Mouse (Mus musculus) hindlimb bud, embryonic 11.5 days (tissue): ENCODE results near the gene Slco3a1.
"Not testable (repeated sequence)": the region's sequence is repeated elsewhere in the genome, so short reads cannot be mapped to it uniquely, and the experiment has no call there.

Experiments
- DNase-seq: peaks from one replicate; pipeline ENCODE4 v3.0.0-alpha.2; 2012; ENCODE audit warnings: low read depth, low spot score; ENCODE audit errors: extremely low spot score

Gene Slco3a1

DNA sequence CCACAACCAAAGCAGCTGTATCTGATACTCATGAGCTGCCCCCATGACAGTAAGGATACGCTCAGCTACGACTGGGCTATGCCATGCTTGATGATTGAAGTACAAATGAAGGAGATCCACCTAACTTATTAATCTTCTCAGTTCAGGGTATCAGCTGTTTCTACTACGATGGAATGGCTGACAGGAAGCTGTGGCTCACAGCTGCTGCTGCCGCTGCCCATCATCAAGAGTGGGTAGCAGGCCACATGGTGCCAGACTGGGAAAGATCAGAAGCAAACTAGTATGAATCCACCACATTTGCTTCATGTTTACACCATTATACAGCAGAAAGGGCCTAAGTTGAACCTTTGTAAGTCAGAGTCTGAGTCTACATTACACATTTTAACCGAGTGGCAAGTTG, 109.4 kb downstream of the Slco3a1 start:
- no peak for DNase-seq

DNA sequence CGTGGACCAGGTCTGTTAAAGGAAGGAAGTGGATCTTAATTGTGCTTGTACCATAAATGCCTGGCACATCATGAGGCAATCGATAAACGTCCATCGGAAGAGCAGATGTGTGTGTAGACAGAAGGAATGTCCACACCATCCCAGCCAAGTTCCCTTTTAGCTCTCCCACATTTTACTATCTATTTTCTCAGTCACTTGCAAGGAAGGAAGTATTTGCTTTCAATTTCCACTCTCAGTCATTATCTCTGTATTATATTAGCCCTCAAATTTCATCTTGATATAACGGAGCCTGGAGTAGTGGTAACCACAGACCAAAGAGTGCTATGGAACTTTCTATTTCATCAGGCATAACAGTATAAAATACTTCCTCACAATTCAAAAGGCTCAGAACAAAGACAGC, 112.2 kb downstream of the Slco3a1 start:
- DNase-seq, result no peak

DNA sequence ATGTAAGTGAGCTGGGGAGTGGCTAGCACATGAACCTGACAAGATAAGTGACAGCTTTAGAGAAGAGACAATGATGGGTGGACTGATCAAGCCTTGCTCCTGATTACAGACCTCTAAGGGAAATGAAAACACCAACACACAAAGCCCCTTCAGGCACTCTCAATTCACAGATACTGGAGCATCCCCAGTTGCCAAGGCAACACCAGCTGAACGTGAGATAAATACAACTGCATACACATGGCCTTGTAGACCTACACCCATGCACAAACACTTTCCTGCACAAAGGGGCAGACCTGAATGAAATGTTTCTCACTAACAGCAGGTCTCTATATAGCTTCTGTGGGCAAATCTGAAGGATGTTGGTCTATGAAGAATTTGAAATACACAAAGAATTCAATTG, 117.0 kb downstream of the Slco3a1 start:
- DNase-seq, result no peak

DNA sequence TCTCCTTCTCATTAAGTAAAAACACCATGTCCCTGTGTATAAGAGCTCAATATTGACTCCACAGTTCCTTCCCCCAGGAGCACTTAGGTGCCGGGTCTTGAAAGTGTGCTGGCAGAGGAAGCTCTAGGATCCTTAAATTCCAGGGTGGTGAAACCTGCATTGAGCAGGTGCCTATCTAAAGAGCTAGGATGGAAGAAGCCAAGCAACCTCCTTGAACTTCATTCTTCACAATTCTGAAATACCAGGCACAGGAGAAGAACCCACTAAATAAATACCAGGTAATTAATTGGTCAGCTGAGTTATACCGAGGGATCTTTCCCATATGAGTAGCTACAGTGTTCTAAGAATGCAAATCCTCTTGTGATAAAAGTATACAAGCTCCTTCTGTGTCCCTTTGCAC, 117.9 kb downstream of the Slco3a1 start:
- DNase-seq, result no peak

DNA sequence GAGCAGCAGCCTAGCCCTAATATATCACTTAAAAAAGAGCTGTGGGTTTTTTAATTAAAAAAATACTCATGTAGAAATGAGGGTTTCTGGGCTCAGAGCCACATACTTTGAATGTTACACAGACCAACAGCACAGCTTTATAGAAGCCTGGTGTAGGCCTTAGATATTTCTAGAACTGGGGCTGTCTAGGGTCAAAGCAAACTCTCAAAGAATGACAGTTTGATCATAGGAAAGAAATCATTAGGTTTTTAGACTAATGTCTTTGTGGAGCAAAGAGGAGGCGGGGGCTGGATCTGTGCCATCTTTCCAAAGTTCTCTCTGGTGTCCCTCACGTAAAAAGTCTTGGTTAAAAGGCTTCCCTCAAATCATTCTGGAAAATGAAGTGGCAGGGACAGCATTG, 121.6 kb downstream of the Slco3a1 start:
- no peak for DNase-seq

DNA sequence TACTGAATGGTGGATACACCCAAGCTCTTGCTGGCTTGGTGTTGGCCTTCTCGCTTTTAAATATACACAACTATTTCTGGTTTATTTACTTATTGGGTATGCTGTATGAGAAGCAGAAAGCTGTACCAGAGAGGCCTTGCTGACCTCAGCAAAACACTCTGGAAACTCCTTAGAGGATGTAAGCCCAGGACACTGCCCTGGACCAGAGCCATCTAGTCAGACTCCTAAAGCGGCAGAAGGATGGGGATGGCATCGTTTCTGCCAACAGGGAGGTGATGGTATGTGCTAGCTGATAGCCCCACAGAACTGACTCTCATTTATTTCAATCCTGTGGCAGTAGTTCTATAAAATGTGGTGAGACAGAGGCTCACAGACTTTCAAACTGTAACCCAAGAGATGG, 125.3 kb downstream of the Slco3a1 start:
- no peak for DNase-seq

DNA sequence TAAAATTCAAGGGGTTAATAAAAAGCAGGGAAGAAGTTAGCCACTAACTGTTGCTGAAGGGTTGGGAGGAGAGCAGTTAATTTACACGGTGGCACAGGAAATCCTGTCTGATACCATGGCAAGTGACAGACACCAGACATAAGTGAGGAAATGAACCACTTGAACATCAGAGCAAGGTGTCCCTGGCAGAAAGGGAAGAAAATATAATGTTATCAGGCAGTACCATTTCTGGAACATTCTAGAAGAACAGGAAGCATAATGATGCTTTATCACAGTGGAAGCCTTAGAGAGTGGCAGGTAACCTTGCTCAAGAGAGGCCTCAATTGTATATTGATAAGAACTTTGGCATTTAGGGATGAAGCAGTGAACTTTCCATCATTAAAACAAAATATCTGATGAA, 127.4 kb downstream of the Slco3a1 start:
- DNase-seq, result no peak

DNA sequence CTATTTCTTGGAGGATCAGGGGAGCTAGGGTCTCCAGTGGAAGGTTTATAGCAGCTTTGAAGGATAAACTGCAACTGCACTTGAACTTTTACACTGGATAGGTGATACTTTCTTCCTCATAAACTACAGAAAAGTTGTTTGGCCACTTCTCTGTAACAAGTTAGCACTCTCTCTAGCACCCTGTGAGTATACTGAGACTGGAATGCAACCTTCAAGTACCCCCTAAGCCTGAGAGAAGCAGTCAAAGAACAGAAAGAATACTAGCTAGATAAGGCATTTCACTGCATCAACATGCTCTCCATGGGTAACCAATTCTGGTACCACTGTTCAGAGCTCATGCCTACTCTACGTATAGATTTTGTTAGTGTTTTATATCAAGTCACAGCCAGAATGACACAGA, 128.6 kb downstream of the Slco3a1 start:
- no peak for DNase-seq

DNA sequence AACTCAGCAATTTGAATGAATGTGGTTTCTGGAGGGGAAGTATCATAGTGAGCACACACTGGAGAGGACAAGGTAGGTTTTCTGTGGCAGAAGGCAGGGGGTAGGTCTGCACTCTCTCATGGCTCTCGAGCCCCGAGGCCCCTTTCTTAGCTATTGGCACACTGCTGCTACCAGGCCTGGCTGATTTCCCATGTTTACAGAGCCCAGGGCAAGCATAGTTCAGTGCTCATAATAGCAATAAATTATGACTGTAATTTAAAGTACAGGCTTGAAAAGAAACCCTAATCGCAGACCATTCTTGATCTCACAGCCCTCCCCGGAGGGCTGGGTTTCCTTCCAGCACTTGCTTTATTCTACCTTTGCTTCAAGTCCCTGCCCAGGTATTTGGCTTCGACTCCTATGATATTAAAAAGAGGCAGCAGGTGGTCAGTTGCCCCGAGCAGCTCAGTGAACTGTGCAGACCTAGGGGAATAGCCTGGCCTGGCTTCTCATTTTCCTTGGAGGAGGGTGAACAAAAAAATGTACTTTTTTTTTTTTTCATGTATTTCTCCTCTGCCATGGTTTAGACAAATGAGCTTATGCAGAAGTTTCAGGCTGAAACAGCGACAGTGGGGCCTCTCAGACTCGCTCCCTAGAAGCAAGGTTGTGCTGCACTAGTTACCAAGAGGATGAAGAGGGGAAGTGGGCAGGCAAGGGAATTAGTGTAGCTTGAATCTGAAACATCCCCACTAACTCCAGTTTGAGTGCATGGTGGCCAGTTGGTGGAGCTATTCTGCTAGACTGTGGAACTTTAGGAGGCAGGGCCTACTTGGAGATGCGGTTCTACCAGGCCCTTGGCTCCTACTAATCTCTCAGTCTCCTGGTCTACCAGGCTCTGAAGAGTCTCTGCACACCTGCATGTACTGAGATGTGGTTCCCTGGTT, 130.4 kb downstream of the Slco3a1 start:
- DNase-seq, result no peak

DNA sequence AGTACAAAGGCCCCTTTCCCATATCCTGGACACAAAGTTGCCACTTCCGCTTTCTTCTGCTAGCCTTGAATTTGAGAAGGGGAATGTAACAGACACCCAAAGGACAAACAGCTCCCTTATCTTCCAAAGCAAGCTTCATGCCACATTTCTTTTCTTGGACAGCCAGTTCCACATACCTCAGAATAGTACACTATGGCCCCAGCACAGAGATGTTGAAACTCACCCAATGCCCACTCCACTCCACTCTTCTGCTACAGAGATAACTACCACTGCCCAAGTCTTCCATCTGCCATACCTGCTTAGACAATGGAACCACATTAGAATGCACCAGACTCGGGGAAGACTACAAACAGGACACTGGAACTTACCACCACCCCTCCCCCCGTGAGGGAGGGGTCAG, 131.3 kb downstream of the Slco3a1 start:
- no peak for DNase-seq

DNA sequence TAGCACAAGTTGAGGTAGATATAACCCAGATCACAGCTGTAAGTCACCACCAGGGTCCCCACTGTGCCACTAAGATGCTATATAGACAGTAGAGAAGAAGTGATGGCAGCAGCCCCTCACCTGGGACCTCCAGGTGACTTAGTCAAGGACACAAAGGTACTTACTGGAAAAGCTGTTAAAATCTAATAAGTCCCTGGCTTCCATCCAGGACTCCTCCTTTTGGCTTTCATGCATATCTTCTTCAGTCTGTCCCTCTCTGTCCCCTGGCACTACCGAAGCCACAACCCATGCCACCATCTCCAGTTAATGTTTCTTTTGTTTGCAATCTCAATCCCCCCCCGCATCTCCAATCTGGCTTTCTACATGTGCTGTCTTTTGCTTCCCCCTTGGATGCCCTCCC, 131.8 kb downstream of the Slco3a1 start:
- no peak for DNase-seq

DNA sequence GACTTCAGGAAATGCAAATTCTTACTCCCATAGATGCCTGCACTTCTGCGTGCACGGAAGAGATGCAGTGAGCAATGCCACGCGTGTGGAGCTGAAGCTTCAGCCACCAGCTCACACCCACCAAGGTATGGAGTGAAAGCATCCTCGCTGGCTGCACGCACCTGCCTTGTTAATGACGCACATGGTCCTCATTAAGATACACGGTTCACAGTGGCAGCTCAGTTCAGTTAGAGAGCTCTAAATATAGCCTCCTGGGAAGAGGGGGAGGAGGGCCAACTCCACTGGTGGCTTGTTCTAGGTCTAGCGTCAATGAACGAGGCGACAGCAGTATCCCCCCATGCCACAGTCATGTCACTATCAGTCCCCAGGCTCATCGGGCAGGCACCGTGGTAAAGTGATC, 132.6 kb downstream of the Slco3a1 start:
- DNase-seq, result no peak

DNA sequence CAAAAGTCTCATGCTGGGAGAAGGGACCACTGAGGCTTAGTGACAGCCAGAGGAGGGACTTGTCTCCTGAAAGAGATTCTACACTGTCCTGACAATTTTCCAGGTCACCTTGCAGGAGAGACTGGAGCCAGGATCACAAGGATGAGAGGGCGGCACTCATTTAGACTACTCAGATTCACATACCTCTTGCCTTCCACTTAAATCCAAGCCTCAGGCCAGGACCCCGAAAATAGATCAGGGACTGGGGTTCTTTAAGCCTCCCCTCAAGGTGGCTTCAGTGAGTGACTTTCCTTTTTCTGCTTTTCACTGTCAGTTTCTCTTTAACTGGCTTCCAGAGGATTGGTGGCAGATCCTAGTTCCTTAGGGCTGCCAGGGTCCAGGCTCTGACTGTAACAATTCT, 133.0 kb downstream of the Slco3a1 start:
- DNase-seq, result no peak

DNA sequence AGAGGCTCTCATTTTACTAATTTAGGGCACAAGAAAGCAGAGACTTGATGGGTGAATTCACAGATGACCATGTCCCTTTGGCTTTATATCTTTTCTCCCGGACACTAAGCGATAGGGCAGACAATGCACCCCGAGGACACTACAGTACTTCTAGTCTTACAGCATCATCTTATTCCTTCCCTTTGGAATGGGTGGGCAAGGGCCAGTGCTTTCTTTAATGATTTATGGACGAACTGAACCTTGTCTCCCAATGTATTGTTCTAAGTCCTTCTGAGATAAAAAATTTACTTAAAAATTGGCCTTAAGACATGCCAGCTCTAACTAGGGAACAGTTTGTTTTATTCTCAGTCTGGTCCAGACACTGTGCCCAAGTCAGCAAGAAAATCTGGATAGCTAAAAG, 134.9 kb downstream of the Slco3a1 start:
- no peak for DNase-seq

DNA sequence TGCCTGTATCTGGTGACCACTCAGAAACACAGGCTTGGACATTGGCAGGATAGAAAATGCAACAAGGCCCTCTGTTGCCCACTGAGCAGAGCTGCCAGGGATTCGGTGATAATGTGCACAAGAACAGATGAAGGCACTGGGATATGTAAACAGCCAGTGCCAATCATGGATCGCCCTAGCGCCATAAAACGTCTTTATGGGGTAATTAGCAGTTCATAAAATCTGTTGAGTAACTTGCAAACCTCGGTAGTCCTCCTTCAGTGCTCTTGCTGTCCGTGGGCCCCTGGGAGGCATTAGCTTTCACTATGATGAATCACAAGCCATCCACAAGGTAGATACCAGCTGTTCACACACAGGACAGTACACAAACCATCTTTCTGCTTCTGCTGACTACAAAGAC, 137.6 kb downstream of the Slco3a1 start:
- DNase-seq, result no peak

DNA sequence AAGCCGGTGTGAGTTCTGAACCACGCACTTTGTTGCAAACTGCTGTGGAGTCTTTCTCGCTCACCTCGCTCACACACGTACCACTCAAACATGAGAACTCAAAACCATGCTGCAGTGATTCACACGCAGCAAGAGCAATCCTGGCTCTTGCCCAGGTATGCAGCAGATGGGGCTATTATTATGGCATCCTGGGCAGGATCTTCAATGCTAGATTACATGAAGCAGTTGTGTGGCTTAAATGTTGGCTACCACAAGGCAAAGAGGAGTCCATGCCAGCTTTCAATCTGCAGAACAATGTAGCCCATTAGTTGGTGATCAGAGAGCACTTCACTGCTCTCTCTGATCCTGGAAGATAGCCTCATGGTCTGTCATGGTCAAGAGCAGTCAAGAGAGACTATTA, 139.3 kb downstream of the Slco3a1 start:
- no peak for DNase-seq

DNA sequence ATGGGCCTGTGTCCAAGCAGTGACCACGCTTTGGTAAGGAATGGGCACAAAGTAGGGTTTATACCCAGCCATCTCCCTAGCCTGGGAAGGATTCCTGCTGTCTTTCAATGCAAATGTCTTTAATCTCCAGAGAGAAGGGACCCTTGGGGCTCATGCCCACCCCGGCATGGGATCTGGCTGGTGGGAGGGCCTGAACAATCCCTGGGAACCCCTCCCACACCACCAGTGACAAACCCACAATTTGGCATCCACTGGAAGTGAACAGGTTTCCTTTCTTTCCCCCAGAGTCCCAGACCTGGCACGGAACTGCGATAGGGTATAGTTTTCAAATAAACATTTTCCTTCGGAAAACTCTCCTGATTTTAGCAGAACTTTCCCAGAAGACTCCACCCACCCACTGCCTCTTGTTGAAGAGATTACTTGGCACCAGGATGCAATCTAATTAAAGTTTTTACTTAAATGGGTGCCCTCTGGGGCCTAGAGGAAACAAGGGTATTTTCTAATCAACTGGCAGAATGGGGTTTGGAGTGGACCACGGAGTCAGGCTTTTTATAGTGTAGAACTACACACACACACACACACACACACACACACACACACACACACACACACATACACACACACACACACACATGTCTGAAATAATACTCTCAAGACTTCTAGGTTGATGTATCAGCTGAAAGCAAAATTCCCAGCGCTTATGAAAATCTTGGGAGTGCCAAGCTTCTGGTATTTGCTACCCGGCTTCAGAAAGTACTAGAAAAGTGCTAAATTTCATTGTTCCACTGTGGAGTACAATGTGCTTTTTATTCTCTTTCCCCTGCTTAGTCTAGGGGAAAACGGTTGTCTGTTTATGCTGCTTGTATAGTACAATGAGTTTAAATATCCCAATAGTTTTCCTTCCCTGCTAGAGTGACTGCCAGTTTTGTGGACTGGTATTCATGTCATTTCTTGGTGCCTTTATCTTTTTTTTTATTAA, 140.6 kb downstream of the Slco3a1 start:
- DNase-seq, result no peak

DNA sequence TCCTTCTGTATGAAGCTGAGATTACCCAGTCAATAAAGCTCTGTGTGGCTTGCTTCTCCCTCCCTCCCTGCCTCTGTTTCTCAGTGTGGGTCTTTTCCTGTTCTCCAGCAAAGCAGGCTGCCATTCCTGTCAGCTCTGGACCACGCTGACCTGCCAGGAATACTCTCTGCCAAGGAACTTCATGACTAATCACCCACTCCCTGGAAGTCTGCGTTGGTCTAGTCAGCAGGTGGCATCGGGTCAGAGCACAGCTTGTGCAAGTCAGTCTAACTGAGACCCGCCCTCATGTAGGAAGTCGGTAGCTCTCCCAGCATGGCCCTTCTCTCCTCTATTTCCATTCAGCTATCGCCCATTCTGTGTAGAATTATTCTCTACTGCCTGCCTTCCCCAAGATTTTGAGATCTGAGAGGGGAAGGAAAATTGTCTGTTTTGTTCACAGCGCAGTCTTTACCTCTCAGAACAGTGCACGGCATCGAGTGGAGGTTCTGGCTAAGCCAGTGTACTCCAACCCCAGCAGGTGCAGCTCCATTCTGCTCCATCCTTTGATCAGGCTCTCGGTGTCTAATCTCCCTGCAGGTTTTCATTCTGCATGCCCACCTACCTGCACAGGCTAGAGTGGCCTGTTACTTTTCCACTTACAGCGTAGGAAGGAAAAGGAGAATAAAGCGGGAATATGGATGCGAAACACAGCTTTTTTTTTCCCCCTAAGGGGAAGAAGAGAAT, 145.8 kb downstream of the Slco3a1 start:
- DNase-seq, result no peak

DNA sequence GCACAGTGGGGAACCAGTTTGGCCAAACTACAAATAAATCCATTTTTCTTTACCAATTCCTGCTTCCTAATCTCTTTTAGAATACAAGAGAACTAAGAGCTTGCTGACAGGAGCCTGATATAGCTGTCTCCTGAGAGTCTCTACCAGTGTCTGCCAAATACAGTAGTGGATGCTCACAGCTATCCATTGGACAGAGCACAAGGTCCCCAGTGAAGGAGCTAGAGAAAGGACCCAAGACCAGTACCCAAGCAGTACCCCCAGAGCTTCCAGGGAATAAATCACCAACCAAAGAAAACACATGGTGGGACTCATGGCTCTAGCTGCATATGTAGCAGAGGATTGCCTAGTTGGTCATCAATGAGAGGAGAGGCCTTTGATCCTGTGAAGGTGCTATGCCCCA, 146.7 kb downstream of the Slco3a1 start:
- not testable (repeated sequence) for DNase-seq

DNA sequence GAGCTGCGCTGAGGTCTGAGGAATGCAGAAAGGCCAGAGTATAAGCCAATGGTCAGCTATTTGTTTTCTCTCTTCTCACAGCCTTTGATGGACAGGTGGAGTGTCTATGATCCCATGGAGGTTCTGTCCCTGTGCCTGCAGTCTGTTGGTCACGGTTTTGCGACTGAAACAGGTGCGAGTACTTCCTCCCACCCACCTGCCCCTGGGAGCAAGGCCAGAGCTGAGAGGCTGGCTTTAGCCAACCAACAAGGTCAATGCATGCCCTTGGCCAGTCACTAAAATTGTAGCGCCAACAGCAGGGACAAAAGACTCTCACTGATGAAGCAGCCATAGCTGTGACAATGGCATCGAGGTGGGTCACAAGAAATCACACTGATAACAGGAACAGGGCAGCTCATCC, 154.9 kb downstream of the Slco3a1 start:
- no peak for DNase-seq

DNA sequence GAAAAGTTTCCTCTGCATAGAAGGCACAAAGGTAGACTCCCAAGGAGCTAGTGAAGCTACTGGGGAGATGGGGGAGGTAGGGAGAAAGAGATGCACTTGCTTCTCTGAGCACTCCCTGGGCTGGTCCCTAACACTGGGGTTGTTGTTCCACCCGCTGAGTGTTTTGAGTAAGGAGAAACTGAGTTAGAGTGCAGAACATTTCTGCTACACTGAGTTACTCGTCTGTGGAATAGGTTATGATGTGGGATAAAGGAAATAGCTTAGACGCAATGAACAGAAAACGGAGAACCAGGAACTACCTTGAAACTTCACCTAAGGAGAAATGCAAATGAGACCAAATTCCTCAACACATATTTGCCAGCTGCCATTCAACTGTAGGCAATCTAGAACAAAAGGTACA, 155.4 kb downstream of the Slco3a1 start:
- DNase-seq, result no peak
